Mouse (Mus musculus): ENCODE measurements around the gene Hsd11b2. TPM values are rescaled to one million over a fixed set of nuclear protein-coding genes. Genes with fewer than 3 reads are reported as not detected.

Gene Hsd11b2
- total RNA-seq, 2 experiments from 2014 or later: 1.9 to 2.1 TPM

DNA sequence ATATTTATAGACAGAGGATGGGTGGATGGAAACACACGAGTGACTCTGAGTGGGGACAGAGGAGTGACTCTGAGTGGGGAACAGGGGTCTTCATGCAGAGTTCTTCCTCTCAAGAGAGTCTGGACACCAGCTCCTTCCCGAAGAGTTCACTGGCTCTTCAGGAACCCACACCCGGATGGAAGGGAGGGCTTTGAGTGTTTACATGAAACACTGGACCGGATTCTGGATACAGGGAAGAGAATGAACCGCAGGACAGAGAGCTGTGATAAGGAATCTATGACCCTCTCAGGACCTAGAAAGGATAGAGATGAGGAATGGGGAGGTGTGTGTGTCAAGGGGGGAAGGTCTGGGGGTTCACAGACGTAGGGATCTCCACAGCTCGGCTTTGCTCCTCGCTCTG lies 1.2 kb upstream of the Hsd11b2 start:
- DNase-seq: no peak
- intact Hi-C loops (cut with DNase I; ENCODE audit: low total_unique reads): loop anchor here (5.0 kb wide), 1 partner anchor 35 kb away; no protein-coding TSS in a partner anchor

DNA sequence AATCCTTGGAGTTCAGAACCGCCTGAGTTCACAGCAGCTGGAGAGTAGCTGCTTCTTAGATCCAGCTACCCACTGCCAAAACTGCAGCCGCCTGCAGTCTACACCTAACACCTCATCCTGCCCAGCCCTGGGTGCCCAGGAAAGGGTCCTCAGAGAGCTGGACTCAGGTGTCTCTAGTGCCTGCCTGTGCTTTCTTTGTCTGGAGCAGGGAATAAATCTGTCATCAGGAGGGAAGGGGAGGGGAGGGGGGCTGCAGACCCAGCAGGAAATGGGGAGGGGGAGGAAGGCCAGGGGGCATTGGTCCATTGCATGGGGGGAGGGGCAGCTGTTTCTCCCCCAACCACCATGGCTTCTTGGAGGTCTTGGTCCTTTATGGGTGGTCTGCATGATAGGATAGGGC lies 1.0 kb downstream of the Hsd11b2 start:
- no peak for DNase-seq
- intact Hi-C loops (cut with DNase I; ENCODE audit: low total_unique reads): loop anchor here (5.0 kb wide), 1 partner anchor 33 kb away; no protein-coding TSS in a partner anchor

DNA sequence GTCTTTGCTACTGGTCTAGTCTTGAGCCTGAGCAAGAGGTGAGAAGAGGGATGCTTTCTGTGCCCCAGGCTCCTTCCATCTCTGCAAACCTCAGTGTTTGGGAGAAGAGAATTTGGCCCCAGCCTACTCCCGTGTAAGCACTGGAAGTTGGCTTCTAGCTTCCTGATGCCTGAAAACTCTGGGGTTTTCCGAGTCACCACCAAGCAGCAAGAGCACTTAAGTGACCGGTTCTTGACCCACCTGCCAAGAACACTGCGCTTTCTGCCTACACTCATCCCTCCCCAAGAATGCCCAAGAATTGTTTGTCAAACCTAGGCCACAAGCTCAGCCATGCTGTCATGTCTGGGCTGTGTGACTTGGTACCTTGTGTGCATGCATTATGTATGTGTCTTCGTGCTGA lies 2.0 kb downstream of the Hsd11b2 start:
- DNase-seq: no peak
- intact Hi-C loops (cut with DNase I; ENCODE audit: low total_unique reads): loop anchor here (5.0 kb wide), 1 partner anchor 33 kb away; no protein-coding TSS in a partner anchor

DNA sequence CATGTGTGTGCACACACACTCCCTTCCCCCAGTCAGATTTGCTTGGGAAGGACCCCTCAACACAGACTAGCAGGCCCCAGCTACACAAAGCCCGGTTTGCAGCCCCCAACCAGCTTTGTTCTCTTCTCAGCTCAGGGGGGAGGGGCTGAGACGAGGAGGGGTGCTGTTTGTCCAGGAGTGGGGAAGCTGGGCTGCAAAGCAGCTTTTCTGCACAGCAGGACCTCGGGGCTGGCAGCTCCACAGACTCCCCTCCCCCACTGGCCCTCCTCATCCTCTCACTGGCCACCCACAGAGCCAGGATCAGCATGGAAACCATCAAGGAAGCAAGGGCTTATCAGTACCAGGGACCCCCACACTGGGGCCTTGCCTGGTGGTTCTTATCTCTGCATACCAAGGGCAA lies 2.5 kb downstream of the Hsd11b2 start:
- no peak for DNase-seq
- intact Hi-C loops (cut with DNase I; ENCODE audit: low total_unique reads): loop anchor here (5.0 kb wide), 1 partner anchor 34 kb away; no protein-coding TSS in a partner anchor

DNA sequence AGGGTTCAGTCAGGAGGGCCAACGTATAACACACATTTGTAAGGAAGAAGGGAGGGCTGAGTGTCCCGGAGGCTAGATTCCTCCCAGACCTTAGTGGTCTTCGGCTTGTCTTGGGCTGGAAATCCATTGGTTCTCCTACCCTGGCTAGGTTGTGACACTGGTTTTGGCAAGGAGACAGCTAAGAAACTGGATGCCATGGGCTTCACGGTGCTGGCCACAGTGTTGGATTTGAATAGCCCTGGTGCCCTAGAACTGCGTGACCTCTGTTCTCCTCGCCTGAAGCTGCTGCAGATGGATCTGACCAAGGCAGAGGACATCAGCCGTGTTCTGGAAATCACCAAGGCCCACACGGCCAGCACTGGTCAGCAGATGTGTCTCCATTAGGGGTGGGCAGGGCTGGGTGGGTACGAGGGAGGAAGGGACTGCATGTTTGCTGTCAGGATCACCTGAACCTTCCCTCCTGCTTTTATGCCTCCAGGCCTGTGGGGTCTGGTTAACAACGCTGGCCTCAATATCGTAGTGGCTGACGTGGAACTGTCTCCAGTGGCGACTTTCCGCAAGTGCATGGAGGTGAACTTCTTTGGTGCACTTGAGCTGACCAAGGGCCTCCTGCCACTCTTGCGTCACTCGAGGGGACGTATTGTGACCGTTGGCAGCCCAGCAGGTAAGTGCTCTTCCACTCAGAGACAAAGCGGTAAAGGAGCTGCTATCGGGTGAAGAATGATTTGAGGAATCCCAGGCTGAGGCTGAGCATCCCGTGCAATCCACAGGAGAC lies 3.6 kb downstream of the Hsd11b2 start:
- intact Hi-C loops (cut with DNase I; ENCODE audit: low total_unique reads): loop anchor here (5.0 kb wide), 1 partner anchor 35 kb away; no protein-coding TSS in a partner anchor
- DNase-seq: no peak

DNA sequence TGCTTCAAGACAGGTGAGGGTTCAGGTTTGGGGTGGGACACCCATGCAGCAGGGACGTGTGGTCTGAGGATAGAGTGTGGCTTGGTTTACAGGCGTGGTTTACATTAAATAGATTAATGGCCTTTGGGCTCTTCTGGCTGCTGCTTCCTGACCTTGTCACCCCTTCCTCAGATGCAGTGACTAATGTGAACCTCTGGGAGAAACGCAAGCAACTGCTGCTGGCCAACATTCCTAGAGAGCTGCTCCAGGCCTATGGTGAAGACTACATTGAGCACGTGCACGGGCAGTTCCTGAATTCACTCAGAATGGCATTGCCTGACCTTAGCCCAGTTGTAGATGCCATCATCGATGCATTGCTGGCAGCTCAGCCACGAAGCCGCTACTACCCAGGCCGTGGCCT lies 4.3 kb downstream of the Hsd11b2 start:
- intact Hi-C loops (cut with DNase I; ENCODE audit: low total_unique reads): loop anchor here (5.0 kb wide), 1 partner anchor 36 kb away; no protein-coding TSS in a partner anchor
- DNase-seq: no peak

DNA sequence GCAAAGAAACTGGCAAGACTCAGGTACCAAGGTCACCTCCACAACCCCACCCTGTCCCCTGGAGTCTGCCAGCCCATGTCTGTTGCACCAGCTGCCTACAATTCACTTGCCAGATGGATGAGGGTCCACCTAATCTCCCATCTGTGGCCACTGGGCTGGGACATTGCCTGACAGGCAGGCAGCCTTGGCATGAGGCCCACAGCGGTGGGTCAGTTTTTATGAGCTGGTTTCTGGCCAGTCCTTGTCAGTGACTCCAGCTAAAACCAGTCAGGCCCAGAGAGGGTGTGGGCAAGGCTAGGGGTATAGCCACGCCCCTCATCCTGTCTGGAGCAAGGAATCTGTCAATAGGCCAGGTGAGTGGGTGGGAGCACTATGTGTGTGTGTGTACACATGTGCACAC lies 8.6 kb downstream of the Hsd11b2 start:
- DNase-seq: peak; percentile 61

DNA sequence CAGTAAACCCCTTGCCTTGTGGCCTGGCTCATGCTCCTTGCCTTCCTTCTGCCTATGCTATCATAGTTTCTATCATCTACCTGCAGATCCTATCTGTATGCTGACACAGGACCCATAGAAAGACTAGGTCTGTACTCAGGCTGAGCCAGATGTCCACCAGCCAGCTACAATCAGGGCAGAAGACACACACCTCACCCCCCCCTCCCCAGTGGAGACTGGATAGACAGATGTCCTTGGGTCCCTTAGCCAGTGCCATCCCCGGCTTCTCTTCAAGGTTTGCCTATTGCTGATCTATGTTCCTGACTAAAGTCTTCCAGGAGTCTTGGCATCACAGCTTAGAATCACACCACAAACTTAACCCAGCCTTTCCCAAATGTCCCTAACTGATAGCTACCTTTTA lies 9.7 kb downstream of the Hsd11b2 start:
- intact Hi-C loops (cut with DNase I; ENCODE audit: low total_unique reads): no loop called here
- DNase-seq: no peak

More for the DNA sequence above, 8.6 kb downstream of the Hsd11b2 start:
- intact Hi-C loops (cut with DNase I; ENCODE audit: low total_unique reads): no loop called here

DNA sequence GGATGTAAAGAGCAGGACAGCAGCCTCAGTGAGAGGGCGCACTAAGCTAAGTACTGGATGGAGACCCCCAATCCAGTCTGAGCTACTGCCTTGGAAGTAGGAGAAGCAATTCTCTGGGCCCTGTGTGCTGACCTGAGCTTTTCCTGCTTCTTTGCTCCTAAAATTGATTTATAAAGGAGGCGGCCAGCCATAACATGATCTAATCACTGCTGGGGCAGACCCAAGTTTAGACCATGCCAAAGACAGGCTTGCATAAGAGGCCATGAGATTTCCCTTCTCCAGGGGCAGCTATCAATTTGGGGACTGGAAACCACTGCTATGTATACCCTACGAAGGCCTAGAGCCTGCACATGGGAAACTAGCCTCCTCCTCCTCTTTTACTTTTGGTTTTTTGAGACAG lies 10.7 kb downstream of the Hsd11b2 start:
- intact Hi-C loops (cut with DNase I; ENCODE audit: low total_unique reads): no loop called here
- no peak for DNase-seq

DNA sequence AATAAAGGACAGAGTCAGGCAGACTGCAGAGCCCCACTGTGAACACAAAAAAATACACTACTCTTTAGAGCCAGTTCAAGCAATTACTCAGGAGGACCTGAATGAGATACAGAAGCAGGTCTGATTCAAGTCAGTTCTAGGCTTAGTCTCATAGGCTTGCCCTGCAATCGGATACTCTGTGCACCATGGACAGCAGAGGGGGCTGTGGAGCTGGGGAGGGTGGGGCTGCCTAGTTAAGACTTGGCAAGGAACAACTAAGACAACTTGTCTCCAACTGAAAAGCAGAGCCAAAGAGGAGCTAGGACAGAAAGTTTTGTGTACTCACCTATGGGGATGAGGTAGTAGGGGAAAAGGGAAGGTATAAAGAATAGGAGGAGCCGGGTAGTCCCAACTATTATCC lies 13.2 kb downstream of the Hsd11b2 start:
- intact Hi-C loops (cut with DNase I; ENCODE audit: low total_unique reads): loop anchor here (2.0 kb wide), 1 partner anchor 17 kb away; no protein-coding TSS in a partner anchor

DNA sequence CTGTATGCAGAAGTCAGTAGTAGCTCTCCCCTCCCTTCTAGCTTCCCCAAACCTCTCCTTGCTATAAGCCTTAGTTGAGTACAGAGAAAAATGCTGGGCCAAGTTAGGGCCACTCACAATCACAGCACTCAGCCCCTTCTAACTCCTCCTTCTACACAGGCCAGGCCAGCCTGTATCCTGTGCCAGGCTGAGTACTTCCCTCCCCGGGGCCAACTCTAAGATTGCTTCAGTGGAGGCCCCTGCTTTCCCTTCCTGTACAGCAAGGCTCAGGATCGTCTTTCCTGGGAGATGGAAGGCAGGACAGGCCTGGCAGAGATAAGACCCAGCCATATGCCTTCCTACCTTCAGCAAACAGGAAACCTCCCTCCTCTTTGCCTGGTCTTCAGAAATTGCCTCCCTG lies 14.9 kb downstream of the Hsd11b2 start:
- no peak for DNase-seq
- intact Hi-C loops (cut with DNase I; ENCODE audit: low total_unique reads): loop anchor here (2.0 kb wide), 1 partner anchor 19 kb away; no protein-coding TSS in a partner anchor

More for the DNA sequence above, 13.2 kb downstream of the Hsd11b2 start:
- DNase-seq: peak; percentile 82

DNA sequence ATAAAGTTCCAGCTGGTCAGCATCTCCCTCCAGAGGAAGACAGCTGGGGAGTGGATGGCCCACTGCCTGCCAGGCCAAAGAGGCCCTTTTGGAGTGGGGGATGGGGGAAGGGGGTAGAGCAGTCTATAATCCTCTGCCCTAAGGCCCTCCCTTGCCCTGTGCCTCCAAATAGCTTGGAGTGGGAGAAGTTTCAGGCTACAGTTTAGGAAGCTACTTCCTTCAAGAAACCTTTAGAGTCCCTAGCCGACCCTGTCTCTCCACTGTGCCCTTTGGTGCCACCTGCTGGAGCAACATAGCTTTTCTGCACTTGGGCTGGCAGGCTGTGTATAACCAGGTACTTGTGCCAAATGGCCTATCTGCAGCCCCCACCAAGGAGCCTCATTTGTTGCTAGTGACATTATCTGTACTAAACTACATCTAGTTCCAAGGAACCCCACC lies 15.4 kb downstream of the Hsd11b2 start:
- DNase-seq: peak; percentile 79
- intact Hi-C loops (cut with DNase I; ENCODE audit: low total_unique reads): loop anchor here (2.0 kb wide), 1 partner anchor 19 kb away; no protein-coding TSS in a partner anchor

DNA sequence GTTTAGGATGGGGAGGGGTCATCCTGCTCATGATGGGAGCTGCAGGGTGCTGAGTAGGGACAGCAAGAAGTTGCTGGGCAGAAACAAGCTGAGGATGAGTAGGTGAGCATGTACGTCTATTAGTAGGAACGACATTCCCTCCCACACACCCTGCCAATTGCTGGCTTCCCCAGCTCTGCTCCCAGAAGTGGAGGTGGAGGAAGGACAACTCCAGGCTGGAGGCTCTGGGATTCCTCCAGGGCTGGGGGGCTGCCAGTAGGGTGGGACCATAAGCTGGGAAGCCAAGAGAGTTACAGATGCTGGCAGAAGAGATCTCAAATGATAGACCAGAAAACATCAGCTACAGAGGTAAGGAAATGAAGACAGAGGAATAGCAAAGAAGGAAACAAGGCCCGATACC lies 18.0 kb downstream of the Hsd11b2 start:
- peak; percentile 66 for DNase-seq
- intact Hi-C loops (cut with DNase I; ENCODE audit: low total_unique reads): no loop called here

DNA sequence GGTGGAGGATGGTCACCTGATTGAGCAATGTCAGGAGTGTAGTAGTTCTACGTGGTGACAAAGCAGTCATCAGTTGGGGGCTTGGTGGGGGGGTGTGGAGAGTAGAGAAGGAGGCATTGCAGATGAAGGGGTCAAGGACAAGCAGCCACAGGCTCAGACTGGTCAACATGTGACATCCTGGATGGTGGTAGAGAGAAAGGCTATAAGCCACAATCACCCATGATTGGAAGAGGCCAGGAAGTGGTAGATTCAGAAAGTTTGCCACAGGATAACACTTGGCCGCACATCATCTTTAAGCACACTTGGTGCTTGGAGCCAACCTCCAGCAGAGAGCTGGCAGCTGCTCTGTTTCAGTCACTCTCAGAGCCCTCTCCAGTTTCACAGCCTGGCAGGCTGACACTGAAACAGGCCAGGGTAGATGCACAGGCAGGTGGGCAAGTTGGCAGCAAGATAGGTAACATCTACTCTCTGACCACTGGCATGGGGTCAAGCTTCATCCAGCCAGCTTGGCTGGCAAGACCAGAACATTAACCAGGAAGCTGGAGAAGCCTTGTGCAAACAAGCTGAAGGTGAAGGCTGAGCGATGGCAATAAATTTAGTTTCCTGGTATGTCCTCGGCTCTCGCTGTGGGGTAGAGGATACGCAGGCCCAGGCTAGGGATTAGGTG lies 18.6 kb downstream of the Hsd11b2 start:
- DNase-seq: peak; percentile 80
- intact Hi-C loops (cut with DNase I; ENCODE audit: low total_unique reads): no loop called here

DNA sequence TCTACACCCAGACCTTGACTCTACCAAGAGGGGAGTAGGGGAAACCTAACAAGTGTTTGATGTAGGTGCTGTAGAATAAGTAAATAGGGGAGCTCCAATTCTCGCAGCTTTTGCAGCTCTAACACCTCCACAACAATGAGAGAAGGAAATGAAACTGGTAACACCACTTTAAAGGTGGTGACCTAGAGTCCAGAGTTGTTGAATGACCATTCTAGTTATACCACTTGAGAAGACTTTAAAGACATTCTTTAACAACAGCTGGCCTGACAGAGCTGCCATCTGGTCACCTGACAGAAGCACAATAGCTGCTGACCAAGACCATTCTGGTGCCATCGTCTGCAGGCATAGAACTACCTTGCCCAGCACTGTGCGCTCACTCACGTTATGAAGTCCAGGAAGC lies 20.4 kb downstream of the Hsd11b2 start:
- no peak for DNase-seq
- intact Hi-C loops (cut with DNase I; ENCODE audit: low total_unique reads): no loop called here

DNA sequence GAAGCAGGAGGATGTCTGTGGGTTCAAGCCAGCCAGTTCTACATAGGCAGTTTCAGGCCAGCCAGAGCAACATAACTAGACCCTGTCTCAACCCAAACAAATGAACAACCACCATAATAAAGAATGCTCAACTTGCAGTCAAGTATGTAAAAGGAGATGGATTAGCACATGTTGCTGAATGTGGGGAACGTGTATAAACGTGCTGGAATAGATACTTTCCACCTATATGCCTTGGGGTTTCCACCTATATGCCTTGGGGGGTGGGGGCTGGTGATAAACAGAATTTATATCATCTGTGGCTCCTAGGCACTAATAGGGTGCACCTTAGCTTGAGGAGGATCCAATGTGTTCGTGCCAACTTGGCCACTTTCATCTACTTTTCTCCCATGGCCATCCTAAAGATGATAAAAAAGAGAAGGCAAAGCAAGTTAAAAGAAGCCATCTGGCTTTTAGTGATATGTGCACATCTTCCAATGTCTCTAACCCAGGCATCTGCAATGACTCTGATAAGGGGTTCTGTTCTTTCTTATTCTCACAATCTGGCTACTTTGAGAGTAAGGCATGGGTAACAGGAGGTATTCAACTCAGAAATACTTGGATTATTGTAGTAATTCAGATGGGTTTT lies 23.6 kb downstream of the Hsd11b2 start:
- intact Hi-C loops (cut with DNase I; ENCODE audit: low total_unique reads): no loop called here
- no peak for DNase-seq

DNA sequence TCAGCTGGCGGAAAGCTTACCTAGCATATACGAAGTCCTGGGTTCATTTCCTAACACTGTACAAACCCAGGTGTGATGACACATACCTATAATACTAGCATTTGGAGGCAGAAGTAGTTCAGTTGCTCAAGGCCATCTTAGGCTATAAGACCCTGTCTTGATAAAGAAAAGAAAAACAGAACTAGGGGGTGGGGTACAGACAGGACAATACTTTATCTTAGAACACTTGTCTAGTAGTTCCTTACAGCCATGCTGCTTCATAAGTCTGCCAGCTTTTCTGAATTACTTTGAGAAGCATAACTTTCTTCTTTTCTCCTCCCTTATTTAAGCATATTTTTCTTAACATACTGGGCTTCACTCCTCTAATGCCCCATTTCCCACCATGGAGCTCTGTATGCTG lies 24.3 kb downstream of the Hsd11b2 start:
- intact Hi-C loops (cut with DNase I; ENCODE audit: low total_unique reads): no loop called here
- DNase-seq: no peak

DNA sequence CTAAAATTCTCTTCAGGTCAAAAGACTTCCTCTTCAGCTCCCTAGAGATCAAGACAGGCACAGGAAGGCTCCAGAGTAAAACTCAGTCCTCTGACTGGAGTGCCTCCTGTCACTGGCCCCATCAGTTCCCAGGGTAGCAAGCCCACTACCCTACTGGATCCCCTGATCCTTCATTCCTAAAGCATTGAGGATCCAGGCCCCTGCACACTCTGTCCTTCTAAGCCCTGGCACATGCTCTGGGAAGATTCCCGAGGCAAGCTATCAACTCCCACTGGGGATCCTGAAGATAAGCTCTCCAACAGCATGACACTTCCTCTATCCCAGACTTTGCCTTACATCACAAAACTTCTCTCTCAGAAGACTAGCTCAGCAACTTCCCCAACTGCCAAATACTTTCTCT lies 25.1 kb downstream of the Hsd11b2 start:
- intact Hi-C loops (cut with DNase I; ENCODE audit: low total_unique reads): no loop called here
- no peak for DNase-seq

DNA sequence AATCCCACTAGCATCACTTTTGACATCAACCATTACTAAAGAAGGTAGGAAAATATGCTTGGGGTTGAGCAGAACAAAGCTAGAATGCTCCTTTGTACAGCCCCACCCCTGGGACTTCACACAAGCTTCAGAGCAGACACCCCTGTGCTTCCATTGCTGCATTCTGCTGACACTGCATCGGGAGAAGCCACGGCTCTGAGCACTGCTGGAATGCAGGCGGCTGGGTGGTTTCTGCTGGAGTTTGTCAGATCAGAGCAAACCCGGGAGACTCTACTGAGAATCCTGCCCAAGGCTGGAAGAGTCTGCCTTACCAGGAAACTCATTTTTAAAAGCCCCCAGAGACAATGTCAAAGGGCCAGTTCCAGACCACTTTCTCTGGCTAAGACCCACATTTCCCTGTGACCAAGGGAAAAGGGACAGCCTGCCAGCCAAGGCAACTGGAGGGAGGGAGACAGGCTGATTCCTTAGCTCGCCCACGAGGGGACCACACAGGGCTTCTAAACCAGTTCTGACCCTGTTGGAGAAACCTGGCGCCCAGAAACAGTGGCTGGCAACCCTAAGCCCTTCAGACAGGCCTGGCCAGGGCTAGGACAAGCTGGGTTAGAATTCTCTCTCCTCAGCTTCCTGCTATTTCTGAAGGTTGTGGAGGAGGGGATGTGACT lies 26.1 kb downstream of the Hsd11b2 start:
- intact Hi-C loops (cut with DNase I; ENCODE audit: low total_unique reads): no loop called here
- peak; percentile 54 for DNase-seq

DNA sequence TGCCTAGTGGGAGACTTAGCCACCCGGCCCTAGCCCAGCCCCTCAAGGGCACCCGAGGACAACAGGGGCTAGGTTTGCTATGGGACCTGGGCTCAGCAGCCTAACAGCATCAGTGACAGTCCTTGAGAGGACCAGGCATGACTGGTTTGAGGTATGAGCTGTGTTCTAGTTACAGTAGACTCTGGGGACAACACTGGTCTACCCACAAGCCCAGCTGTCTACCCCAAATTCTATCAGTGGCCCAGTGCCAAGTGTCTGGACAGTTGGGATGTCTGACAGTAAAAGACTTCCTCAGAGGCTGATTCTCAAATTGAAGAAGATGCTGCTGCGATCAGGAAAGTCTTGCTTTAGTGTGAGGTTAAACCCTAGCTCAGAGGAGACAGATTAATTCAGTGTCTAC lies 26.7 kb downstream of the Hsd11b2 start:
- intact Hi-C loops (cut with DNase I; ENCODE audit: low total_unique reads): no loop called here
- DNase-seq: peak; percentile 46

Measured in gastrocnemius, postnatal 14 days (tissue).